Mouse (Mus musculus) gastrocnemius, postnatal 36 days (tissue): Measurements from ENCODE around the gene Zmynd10. TPM values are rescaled to one million over a fixed set of nuclear protein-coding genes. Genes with fewer than 3 reads are reported as not detected.

Experiments used
- DNase-seq, 2 experiments: peaks; one replicate each; pipeline ENCODE4 v3.0.0; 2022
- intact Hi-C: fragments of 180-260 bp; cut with DNase I; formaldehyde crosslinking; loops from one replicate; pipeline ENCODE4 v1.15.1; 2025
- total RNA-seq, 2 experiments: library from RNA; stranded (reverse); gene quantifications; 2 replicates each; pipeline ENCODE4 v1.2.3; 2021

Gene Zmynd10
- total RNA-seq, 2 experiments from 2014 or later: not detected

DNA sequence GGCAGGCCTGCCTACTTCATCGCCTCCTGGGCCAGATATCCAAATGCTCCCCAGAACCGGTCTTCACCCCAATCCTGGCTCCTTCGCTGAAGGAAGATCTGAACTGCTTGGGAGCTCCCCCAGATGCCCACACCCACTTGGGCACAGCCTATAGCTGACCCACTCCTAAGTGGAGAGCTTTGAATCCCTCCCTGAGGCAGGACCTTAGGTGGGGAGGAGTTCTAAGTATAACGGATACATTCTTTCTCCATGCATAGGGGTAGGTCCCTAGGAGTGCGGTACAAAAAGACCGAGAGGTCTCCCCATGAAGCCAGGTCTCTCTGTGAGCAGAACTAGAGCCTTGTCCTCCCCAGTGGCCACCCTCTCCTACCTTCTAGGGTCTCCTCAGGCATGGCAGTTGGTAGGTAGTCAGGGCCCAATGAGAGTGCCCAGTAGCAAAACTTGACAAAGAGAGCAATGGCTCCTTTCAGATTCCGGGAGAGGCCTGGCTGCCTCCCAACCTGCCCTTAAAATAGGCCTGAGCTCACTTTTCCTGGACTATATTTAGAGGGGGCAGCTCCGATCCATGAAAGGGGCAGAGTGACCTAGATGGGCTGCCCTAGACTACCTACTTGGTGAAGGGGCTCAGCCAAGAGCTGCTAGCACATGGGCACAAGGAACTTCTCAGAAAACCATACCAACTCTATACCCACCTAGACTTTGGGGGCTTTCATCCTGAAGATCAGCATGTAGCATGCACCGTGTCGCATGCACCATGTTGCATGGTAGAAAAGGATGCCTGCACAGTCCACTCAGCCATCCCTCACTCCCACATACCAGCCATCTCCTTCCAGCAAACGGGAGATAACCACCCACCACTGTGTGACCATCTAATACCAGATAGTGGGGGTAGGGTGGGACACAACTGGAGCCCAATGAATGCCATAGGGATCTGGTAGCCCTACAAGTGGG lies 49.8 kb downstream of the Zmynd10 start:
- intact Hi-C loops: no loop called here
- DNase-seq: peak; percentile 58 to 67

DNA sequence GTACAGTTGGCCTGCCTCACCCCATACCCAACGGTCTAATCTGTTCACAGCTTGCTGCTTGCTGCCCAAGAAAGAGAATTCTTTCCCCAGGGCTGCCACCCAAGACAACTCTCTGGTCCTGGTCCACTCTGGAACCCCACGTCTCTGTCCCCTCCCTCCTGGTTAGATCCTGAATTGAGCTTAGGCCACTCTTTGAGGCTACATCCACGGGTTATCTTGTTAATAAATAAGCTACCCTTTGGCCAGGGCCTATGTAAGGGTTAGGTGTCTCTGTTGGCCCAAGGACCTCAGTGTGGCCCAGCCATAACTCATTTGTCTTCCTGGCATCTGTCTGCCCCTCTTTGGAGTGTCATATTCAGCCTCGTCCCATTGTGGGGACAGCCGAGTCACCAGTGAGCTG lies 51.3 kb downstream of the Zmynd10 start:
- DNase-seq: no peak
- intact Hi-C loops: no loop called here

DNA sequence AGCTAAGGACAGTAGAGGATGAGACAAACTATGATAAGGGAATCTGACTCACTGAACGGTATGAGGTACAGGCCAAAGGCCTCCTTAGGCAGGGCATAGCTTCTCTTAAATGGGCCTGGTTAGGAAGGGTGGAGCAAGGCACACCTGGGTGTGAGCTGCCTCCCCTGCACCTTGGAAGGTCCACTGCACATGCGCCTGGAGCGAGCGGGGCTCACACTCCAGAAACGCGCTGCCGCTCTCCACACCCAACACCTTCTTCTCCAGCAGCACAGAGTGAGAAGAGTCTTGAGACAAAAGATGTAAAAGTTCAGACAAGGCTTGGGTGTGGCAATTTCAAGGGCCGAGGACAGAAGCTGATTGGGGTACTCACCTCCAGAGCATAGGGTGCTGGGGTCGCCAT lies 52.3 kb downstream of the Zmynd10 start:
- intact Hi-C loops: no loop called here
- no peak for DNase-seq

DNA sequence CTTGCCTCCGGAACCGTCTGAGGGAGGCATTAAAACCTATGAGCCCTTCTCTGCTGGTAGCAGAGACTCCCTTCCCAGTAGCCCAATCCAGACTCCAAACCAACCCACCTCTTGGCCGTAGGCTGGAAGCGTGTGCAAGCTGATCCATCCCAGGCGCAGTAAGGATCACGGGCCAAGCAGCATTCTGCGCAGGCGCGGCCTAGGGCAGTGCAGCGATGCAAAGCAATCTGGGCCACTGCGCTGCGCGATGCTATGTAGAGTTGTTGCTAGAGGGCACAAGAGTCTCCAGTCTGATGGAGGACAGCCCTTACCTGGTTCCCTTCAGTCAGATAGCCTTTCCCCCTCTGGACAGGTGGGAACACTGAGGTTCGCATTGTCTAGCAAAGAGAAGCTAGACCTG lies 52.7 kb downstream of the Zmynd10 start:
- no peak for DNase-seq
- intact Hi-C loops: loop anchor here (2.0 kb wide), 1 partner anchor 77 kb away; no protein-coding TSS in a partner anchor

DNA sequence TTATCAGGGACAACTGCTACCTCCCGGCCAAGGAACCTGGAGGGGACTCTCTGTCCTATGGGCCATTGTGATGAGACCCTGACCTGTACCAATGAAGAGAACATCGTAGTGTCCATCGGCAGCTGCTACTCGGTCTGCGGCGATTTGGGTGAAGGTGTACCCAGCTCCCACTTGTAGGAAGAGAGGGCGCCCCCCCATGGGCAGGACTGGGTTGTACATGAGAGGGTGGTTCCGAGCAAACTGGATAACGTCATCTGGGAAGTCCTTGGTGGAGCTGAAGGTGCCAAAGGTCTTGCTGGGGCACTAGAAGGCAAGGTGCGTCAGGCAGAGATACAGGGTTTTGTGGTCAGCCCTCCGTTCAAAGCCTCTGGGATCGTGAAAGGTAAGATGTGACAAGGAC lies 53.6 kb downstream of the Zmynd10 start:
- DNase-seq: no peak
- intact Hi-C loops: loop anchor here (2.0 kb wide), 1 partner anchor 76 kb away; no protein-coding TSS in a partner anchor

Other genes with a start within 250 kb of the Zmynd10 start
- gene Hemk1, start 208.9 kb upstream of the Zmynd10 start, total RNA-seq: 10 to 100 TPM in 1 of 2 experiments, 1 to 10 TPM in 1; 9.3 to 11.2 TPM
- 10 to 100 TPM; 33.5 to 35.9 TPM for gene 6430571L13Rik, start 206.7 kb upstream of the Zmynd10 start, total RNA-seq
- gene Cacna2d2, start 147.7 kb upstream of the Zmynd10 start, total RNA-seq: under 1 TPM; 0.35 to 0.71 TPM
- gene Tmem115, start 13.4 kb upstream of the Zmynd10 start, total RNA-seq: 10 to 100 TPM; 13.3 to 14.3 TPM
- 1 to 10 TPM; 2.3 to 3.4 TPM for gene Cyb561d2, start 5.1 kb upstream of the Zmynd10 start, total RNA-seq
- gene Nprl2, start 5.1 kb upstream of the Zmynd10 start, total RNA-seq: 10 to 100 TPM in 1 of 2 experiments, 1 to 10 TPM in 1; 9.1 to 11.6 TPM
- gene Rassf1, start 4.3 kb downstream of the Zmynd10 start, total RNA-seq: 10 to 100 TPM; 10.4 to 14.9 TPM
- gene Tusc2, start 16.0 kb downstream of the Zmynd10 start, total RNA-seq: 10 to 100 TPM; 28.7 to 35.1 TPM
- 10 to 100 TPM; 12.0 to 16.5 TPM for gene Hyal2, start 20.6 kb downstream of the Zmynd10 start, total RNA-seq
- 1 to 10 TPM; 2.5 to 2.8 TPM for gene Hyal1, start 29.6 kb downstream of the Zmynd10 start, total RNA-seq
- 10 to 100 TPM; 11.2 to 14.4 TPM for gene Naa80, start 31.6 kb downstream of the Zmynd10 start, total RNA-seq
- gene Hyal3, start 33.5 kb downstream of the Zmynd10 start, total RNA-seq: under 1 TPM; 0.23 to 0.27 TPM
- gene Ifrd2, start 40.3 kb downstream of the Zmynd10 start, total RNA-seq: 10 to 100 TPM; 48.2 to 55.8 TPM
- 10 to 100 TPM; 13.1 to 17.5 TPM for gene Sema3b, start 61.9 kb downstream of the Zmynd10 start, total RNA-seq
- 10 to 100 TPM; 65.2 to 70.5 TPM for gene Gnai2, start 88.1 kb downstream of the Zmynd10 start, total RNA-seq
- 10 to 100 TPM; 60.6 to 81.6 TPM for gene Slc38a3, start 122.2 kb downstream of the Zmynd10 start, total RNA-seq
- not detected for gene Gnat1, start 132.4 kb downstream of the Zmynd10 start, total RNA-seq
- 1 to 10 TPM; 4.9 to 6.1 TPM for gene Sema3f, start 163.2 kb downstream of the Zmynd10 start, total RNA-seq
- gene Rbm5, start 223.7 kb downstream of the Zmynd10 start, total RNA-seq: 10 to 100 TPM; 32.7 to 36.3 TPM